Mouse (Mus musculus) mouse trophoblast stem cell (cell line): ENCODE data around the gene Cacna1d.

Experiments
- in situ Hi-C, 2 experiments: fragments of 300-500 bp; cut with MseI, MboI; formaldehyde crosslinking; loops; 2 replicates in 1 of 2; 3 replicates in 1 of 2; pipeline ENCODE4 v1.15.1; 2025

The Cacna1d gene

GRCm38 (mm10) chr14:30097239-30097638, 394.0 kb downstream of the Cacna1d start:
- in situ Hi-C loops = no loop called here

GRCm38 (mm10) chr14:30092426-30092825, 398.8 kb downstream of the Cacna1d start:
- in situ Hi-C loops = no loop called here

GRCm38 (mm10) chr14:30092021-30092420, 399.2 kb downstream of the Cacna1d start:
- in situ Hi-C loops = no loop called here

- in situ Hi-C loops = no loop called here
Measured at GRCm38 (mm10) chr14:30079729-30080128, 411.5 kb downstream of the Cacna1d start.

- in situ Hi-C loops = no loop called here
Measured at GRCm38 (mm10) chr14:30078115-30078808, 413.0 kb downstream of the Cacna1d start.

DNA sequence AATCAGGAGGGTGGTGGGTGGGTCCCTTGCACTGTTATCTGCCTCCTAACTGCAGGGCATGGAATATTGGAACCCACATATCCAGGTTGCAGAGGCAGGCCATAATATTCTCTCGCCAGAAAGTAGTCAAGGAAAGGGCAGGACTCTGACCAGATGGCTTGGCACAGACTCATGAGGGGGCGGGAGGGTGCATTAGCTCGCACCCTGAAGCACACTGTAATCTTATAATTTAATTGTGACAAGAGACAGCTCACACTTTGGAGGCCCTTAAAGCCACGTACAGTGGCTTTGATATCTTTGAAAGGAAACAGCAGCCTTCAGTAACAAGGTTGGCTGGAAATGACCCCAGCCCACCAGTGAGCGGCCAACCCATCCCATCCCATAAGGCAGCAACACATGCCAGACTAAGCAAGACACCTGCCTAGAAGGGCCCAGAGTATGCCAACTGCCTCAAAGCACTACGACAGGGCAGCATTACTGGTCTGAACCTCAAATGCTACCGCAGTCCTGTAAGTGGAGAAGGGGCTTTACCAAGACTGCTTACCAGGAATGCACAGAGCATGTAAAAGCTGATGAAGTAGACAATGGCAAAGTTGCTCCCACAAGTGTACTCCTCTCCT, 415.9 kb downstream of the Cacna1d start:
- in situ Hi-C loops = no loop called here

DNA sequence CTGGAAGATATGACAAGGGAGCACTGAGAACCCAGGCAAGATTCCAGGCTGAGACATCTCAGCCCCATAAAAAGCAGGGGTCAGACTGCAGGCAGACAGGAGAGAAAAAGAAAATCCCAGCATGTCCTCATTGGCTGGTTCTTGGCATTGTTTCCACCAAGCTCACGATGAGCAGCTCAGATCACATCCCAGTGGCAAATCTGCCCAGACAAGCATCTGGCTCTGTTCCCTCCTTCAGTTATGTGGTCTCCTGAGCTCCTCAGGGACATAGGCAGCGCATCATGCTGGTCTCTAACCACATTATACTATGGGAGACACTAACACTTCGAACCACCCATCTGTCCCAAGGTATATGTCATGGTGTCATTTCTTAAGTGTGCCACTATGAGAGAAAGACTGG, 422.7 kb downstream of the Cacna1d start:
- in situ Hi-C loops = no loop called here

- in situ Hi-C loops = no loop called here
Measured at GRCm38 (mm10) chr14:30066752-30067151, 424.5 kb downstream of the Cacna1d start.

DNA sequence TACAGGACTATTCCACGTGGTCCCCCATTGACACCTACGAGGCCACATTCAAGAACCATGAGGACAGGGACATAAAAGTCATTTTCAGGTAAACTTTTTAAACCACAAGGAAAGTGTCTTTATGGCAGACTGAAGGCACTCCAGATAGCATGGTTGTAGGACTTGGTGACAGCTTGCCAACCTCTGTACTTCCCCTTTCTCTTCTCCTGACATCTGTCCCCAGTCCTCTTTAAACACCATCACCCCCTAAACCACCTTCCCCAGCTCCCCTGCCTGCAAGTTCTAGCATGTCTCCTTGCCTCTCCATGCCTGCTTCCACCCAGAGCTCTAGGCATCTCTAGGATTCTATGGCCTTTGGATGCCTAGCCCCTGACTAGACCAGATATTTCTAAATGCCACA, 426.4 kb downstream of the Cacna1d start:
- in situ Hi-C loops = no loop called here

DNA sequence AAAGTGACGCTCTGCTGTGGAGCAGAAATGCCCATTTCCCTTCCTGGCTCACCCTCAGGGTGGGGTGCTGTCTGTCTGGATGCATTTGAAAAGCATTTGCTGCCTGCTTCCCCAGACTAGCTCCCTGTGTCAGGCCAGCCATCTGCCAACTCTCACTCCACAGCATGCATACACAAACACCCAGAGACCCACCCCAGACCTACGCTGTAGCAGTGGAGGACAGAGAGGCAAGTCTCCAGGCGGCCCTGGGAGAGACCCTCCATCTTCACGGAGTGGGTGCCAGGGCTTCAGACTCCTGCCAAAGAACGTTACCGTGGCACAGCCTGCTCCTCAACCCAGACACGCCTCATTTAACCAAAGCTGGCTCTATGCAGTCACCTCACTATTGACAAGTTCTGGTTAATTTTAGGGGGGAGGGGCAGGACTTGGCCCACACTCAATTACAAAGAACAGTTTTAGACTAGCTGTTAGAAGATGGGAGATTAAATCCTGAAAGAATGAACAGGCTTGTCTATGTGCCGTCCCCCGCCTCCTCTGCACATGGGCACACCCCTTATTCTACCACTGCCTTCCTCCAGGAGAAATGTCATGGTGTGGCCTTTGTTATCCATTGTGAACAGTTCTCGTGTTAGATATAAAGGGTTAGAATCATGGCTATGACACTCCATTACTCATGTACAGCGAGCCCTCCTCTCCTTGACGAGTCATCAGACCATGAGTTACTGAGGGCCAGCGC, 435.1 kb downstream of the Cacna1d start:
- in situ Hi-C loops = no loop called here

DNA sequence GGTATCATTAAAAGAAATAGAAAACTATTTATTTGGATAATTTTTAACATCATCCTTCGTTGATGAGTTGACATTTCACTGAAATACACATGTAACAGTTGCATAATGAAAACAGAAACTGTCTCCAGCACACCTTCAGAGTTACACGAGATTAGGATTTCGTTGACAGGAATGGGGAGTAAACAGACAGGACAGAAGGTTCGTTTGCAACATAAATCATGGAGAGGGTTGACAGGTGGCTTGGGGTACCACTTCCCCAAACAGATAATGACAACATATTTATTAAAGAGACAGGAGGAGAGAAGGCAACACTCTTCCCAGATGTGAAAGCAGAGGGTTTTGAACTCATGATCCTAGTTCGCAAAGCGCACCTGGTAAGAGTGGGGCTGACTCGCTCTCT, 436.3 kb downstream of the Cacna1d start:
- in situ Hi-C loops = no loop called here

- in situ Hi-C loops = no loop called here
Measured at GRCm38 (mm10) chr14:30050280-30050679, 441.0 kb downstream of the Cacna1d start.

GRCm38 (mm10) chr14:30048049-30048448, 443.2 kb downstream of the Cacna1d start:
- in situ Hi-C loops = no loop called here

DNA sequence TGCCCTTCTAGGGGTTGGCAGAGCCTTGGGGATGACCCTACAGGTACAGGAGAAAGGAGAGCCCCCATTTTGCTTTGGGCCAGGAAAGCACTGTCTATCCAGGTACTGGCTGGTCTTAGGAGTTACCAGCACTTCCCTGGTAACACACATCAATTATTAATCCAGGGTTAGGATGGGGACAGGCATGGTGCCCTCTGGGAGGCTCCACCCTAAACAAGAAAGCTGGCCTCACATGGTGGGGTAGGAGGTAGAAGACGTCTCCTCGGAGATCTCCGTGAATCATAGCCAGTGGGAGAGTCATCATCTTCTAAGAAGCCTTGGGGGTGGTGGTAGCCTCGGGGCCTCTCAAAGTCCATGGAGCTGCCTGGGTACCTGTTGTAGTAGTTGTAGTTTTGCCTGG, 444.3 kb downstream of the Cacna1d start:
- in situ Hi-C loops = no loop called here

DNA sequence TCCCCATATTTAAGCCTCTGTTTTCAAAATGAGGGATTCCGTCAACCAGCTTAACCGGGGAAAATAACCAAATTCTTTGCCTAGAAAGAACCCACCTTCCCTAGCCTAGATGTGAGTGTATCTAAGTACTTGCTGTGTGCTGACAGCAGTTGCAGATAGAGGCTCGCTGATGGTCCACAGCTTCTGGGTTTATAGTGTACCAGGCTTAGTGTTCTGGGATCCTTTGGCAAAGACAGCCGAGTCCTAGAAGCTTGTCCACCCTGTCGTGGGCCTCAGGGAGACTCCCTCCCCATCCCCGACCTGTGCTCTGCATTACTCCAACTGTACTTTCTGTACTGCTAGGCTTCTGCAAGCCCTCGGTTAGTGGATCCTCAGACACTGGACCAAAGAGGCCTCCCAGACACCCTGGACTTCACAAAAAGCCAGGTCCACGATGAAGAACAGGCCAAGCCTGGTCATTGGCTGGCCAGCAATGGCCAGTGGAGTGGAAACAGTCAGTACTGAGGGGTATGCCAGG, 445.5 kb downstream of the Cacna1d start:
- in situ Hi-C loops = no loop called here

DNA sequence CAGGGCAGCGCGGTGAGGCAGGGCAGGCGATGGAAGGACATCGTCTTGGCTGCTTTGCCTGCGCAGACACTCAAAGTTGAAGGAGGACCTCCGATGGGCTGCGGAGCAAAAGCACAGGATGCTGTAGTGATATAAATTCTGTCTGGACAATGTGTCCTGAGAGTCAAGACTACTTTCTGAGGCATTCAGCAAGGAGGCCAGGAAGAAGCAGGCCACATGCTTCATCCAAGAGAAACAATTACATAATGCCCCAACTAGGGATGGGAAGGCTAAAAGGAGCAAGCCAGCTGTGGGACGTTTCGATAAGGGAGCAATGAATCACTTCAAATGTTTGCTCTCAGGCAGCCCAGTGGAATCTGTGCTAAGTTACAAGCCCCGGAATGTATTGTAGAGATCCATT, 446.0 kb downstream of the Cacna1d start:
- in situ Hi-C loops = no loop called here

DNA sequence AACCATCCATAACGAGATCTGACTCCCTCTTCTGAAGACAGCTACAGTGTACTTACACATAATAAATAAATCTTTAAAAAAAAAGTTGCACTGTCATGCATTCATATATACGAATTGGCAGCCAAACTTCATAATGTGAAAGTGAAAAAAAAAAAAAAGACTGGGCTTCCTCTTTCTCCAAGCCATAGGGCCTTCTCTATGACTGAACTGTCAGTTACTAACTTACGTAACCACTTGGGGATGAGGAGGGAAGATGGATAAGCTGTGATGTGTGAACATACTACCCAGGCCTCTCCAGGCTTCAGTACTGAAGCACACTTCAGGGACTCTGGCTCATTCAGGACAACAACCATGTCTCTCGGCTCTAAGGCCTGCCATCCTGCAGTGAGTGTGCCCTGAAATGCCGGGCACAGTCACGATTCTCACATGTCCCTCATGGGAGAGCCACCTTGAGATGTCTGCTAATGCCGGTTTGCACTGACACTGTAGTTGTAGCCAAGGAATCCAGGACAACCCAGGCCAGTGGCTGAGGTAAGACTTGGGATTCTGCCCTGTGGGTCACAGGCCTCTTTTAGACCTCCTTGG, 447.8 kb downstream of the Cacna1d start:
- in situ Hi-C loops = no loop called here

DNA sequence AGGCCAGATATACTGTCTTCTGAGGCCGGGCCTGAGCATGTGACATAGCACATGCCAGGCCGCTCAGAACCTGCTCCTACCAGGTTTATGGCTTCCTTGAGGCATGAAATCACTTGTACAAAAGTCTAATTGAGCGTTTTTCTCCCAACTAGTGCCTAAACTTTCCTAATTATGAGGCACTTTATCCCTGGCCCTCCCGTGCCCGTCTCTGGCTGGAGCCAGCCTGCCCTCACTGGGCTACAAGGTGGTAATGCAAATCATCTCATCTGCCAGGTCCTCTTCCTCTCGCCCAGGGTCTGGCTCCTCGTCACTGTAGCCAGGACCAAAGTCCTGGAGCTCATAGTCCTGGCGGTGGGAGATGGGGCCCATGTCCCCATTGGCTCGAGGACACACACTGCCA, 449.4 kb downstream of the Cacna1d start:
- in situ Hi-C loops = no loop called here

GRCm38 (mm10) chr14:30039413-30039812, 451.8 kb downstream of the Cacna1d start:
- in situ Hi-C loops = no loop called here

GRCm38 (mm10) chr14:30038431-30038830, 452.8 kb downstream of the Cacna1d start:
- in situ Hi-C loops = no loop called here

- in situ Hi-C loops = no loop called here
Measured at GRCm38 (mm10) chr14:30033405-30033804, 457.9 kb downstream of the Cacna1d start.

- in situ Hi-C loops = no loop called here
Measured at GRCm38 (mm10) chr14:30027378-30027777, 463.9 kb downstream of the Cacna1d start.
